Mouse (Mus musculus) layer of hippocampus, adult 2 months (tissue): ENCODE results near the gene Plekhg6. TPM values are rescaled to one million over a fixed set of nuclear protein-coding genes. Genes with fewer than 3 reads are reported as not detected.

ENCODE experiments used
- DNase-seq, 2 experiments: peaks; one replicate each; pipeline ENCODE4 v3.0.0; 2022; ENCODE audit warnings: low spot score in 2 of 2
- H3K27ac ChIP-seq: fragments of 200-600 bp; 2 replicates; pipeline ENCODE4 v1.8.1; 2022
- H3K4me3 ChIP-seq: fragments of 200-600 bp; 2 replicates; pipeline ENCODE4 v1.8.1; 2022; ENCODE audit warnings: mild to moderate bottlenecking
- CTCF ChIP-seq: fragments of 200-600 bp; conservative IDR thresholded peaks from 2 replicates; pipeline ENCODE4 v1.8.1; 2022; ENCODE audit warnings: antibody characterized with exemption, mild to moderate bottlenecking, moderate library complexity
- total RNA-seq, 2 experiments: library from RNA; stranded (reverse); gene quantifications; 2 replicates each; pipeline ENCODE4 v1.2.3; 2021

The Plekhg6 gene
- total RNA-seq, 2 experiments from 2014 or later, result 0.17 TPM; not detected in 1

DNA sequence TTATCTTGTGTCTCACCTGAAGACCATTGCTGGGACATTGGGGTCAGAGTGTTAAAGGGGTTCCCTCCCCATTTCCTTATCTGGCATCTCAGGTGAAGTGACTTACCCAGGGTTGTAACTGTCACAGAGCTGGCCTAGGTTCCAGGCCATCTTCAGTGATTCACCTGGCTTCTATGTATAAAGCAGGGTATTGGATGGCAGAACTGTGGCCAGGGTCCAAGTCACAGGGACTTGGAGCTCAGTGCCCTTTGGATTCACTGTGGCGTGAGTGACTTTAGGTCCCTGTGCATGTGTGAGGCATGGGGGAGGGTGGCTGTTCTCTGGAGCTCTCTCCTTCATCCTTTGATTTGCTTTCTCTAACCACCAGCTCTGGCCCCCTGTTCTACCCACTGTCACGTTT, 34.6 kb downstream of the Plekhg6 start:
- DNase-seq, result no peak
- Histone ChIP-seq H3K27ac (no peak overlapping the region), H3K4me3 (no peak overlapping the region)
- no peak for TF ChIP-seq CTCF

- no peak for DNase-seq
- Histone ChIP-seq H3K27ac (no peak overlapping the region), H3K4me3 (no peak overlapping the region)
- no peak for TF ChIP-seq CTCF
These were observed 35.0 kb downstream of the Plekhg6 start for GRCm38 (mm10) chr6:125345625-125346024.

GRCm38 (mm10) chr6:125344866-125345265, 35.7 kb downstream of the Plekhg6 start:
- DNase-seq, result no peak
- Histone ChIP-seq H3K27ac (no peak overlapping the region), H3K4me3 (no peak overlapping the region)
- no peak for TF ChIP-seq CTCF

GRCm38 (mm10) chr6:125344084-125344483, 36.5 kb downstream of the Plekhg6 start:
- DNase-seq, result no peak
- TF ChIP-seq CTCF, result no peak
- H3K27ac ChIP-seq, result no peak overlapping the region
- no peak overlapping the region for H3K4me3 ChIP-seq

- TF ChIP-seq CTCF, result no peak
- DNase-seq, result no peak
- Histone ChIP-seq H3K4me3 (no peak overlapping the region), H3K27ac (no peak overlapping the region)
These were observed 38.4 kb downstream of the Plekhg6 start for GRCm38 (mm10) chr6:125342198-125342597.

DNA sequence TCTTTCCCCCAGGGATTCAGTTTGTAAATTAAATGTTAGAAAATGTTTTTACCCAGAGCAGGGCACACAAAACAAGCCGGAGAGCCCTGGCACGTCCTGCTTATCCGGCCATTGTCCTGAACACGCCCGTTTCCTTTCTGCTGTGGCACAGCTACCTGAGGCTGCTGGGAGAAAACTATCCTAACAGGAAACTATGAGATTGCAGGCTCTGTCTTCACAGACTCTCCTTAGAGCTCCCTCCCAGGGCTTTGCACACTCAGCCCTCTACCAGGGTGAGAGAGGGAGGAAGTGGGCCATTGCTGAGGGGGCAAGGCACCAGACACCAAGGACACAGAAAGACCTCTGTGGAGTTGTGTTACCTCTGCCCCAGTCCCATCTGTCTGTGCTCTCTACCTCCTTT, 40.3 kb downstream of the Plekhg6 start:
- DNase-seq, result no peak
- no peak for TF ChIP-seq CTCF
- no peak overlapping the region for H3K27ac ChIP-seq
- H3K4me3 ChIP-seq, result no peak overlapping the region

DNA sequence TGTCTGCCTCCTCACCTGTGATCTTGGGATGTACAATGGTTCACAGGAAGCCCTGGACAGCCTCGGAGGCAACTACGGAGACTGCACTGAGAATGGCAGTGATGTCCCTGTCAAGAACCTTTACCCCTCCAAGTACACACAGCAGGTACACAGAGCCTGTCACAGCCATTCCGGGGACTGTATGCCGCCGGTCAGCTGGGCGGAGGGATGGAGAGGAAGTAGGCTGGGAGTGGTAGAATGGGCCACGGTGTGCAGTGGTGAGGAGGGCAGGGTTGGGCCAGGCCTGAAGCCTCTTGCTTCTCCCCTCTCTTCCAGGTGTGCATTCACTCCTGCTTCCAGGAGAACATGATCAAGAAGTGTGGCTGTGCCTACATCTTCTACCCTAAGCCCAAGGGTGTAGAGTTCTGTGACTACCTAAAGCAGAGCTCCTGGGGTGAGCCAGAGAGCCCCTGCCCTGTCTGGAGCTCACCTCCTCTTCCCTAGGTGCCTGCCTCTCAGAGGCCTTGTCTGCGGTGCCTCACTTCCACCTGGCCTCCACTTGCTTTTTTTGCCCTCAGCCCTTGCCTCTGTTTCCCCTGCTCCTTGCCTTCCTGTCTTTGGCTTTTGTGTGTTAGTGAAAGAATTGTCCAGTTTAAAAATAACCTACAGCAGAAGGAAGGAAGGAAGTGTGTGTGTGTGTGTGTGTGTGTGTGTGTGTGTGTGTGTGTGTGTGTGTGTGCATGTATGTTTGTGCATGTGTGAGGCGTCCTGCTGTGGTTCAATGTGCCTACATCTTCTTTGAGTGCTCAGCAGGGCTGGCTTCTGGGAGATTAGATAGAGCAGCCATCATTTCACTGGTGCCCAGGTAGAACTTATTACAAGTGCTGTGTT, 41.6 kb downstream of the Plekhg6 start:
- no peak overlapping the region for H3K4me3 ChIP-seq
- no peak overlapping the region for H3K27ac ChIP-seq
- no peak for DNase-seq
- TF ChIP-seq CTCF, result no peak

- no peak for TF ChIP-seq CTCF
- no peak overlapping the region for H3K4me3 ChIP-seq
- no peak for DNase-seq
These were observed 46.2 kb downstream of the Plekhg6 start for GRCm38 (mm10) chr6:125334356-125334755.

GRCm38 (mm10) chr6:125333112-125333899, 47.3 kb downstream of the Plekhg6 start:
- no peak overlapping the region for H3K27ac ChIP-seq
- H3K4me3 ChIP-seq, result no peak overlapping the region
- no peak for DNase-seq
- no peak for TF ChIP-seq CTCF

More at GRCm38 (mm10) chr6:125334356-125334755, 46.2 kb downstream of the Plekhg6 start:
- no peak overlapping the region for H3K27ac ChIP-seq

DNA sequence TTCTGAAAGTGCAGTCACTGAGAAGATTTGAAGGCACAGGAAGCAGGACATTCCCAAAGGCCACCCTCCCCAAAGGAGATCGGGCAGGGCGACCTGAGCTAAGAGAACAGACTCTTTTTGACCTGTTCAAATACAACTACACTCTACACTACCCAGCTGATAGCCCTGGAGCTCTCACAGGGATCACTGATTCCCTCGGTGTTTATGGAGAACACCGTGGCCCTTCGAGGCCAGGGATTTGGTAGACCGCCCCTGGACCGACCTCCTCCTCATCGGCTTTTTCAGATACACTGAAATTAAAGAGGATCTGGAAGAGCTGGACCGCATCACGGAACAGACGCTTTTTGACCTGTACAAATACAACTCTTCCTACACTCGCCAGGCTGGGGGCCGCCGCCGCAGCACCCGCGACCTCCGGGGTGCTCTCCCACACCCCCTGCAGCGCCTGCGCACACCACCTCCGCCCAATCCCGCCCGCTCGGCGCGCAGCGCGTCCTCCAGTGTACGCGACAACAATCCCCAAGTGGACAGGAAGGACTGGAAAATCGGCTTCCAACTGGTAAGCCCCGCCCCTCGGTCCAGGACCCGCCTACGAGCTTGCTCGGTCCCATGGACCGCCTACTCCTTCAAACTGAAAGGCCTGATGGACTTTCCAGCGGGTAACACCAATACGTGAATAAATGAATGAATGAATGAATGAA, 49.8 kb downstream of the Plekhg6 start:
- Histone ChIP-seq H3K4me3 (peak overlapping the region; percentile 70), H3K27ac (peak overlapping the region; percentile 78)
- peak; percentile 22; the same call in 1 of the 2 replicates for TF ChIP-seq CTCF
- peak; percentile 70 to 75 for DNase-seq

DNA sequence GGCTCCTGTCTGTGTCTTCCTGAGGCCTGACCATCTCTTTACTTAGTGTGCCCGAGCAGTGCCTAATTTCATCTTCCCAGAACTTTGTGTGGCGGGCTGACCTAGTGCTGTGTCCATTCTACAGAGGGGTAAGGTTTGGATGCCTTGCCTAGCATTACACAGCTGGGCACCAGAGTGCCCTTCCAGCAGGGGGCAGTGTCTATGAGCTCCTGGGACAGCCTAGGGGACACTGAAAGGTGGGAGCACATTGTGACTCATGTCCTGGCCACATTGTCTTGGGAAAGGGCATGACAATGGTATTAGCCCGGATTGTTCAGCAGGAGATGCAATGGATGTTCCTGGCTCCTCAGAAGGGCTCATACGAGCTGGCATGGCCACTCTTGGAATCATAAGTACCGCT, 52.4 kb downstream of the Plekhg6 start:
- Histone ChIP-seq H3K4me3 (no peak overlapping the region), H3K27ac (no peak overlapping the region)
- peak; percentile 73 for TF ChIP-seq CTCF
- DNase-seq, result no peak

- Histone ChIP-seq H3K27ac (no peak overlapping the region), H3K4me3 (no peak overlapping the region)
- DNase-seq, result no peak
- no peak for TF ChIP-seq CTCF
These were observed 55.3 kb downstream of the Plekhg6 start for GRCm38 (mm10) chr6:125325337-125325736.

- DNase-seq, result no peak
- Histone ChIP-seq H3K4me3 (no peak overlapping the region), H3K27ac (no peak overlapping the region)
- no peak for TF ChIP-seq CTCF
These were observed 57.0 kb downstream of the Plekhg6 start for GRCm38 (mm10) chr6:125323547-125323946.
